Mouse (Mus musculus): Measurements from ENCODE around the gene Tesc.

GRCm38 (mm10) chr5:117987891-117988290 is 39.7 kb upstream of the Tesc start:
- TF ChIP-seq CTCF (IDR thresholded peaks at IDR 0.05; ENCODE audit: low read depth, low read length) (no peak), GATA1 (IDR thresholded peaks at IDR 0.05; ENCODE audit: borderline replicate concordance, low read length) (no peak), POLR2AphosphoS5 (IDR thresholded peaks at IDR 0.05; ENCODE audit: insufficient replicate concordance, low read depth, low read length) (no peak), TAL1 (conservative IDR thresholded peaks at IDR 0.05; ENCODE audit: low read depth, low read length) (no peak), GATA2 (IDR thresholded peaks at IDR 0.05; ENCODE audit: borderline replicate concordance, low read depth, low read length) (no peak)
